Mouse (Mus musculus): ENCODE results near the gene Mapk8ip3.

Gene Mapk8ip3

DNA sequence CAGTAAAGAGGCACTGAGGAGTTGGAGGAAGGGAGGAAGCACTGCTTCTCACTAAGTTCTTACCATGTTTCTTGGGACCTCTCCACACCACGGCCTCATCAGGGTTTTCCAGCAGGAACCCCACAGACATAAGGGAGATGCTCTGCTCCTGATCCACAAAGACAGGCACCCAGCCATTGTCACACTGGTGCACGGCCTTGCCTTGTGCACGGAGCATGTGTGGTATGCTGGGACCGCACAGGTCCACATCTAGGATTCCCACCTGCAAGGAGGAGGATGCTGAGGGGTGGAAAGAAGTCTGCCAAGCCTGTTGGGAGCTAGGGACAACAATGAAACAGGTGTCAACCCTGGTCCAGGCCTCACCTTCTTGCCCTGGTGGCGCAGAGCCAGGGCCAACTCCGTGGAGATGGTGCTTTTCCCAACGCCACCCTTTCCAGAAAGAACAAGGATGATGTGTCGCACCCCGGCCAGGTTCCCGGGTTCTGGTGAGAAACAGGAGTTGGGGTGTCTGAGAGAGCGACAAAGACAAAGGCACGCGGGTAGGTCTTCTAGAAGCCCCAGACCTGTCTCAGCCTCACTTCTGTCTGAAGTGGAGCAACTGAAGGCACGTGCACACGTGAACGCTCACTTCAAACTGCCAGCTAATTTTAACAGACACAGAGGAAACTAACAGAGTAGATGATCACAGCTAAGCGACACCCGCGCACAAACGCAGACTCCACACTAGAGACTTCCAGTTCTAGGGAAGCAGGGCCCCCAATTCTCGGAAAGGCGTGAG lies 51.2 kb downstream of the Mapk8ip3 start:
- no peak for DNase-seq (ENCODE audit: low spot score in 2 of 2)

DNA sequence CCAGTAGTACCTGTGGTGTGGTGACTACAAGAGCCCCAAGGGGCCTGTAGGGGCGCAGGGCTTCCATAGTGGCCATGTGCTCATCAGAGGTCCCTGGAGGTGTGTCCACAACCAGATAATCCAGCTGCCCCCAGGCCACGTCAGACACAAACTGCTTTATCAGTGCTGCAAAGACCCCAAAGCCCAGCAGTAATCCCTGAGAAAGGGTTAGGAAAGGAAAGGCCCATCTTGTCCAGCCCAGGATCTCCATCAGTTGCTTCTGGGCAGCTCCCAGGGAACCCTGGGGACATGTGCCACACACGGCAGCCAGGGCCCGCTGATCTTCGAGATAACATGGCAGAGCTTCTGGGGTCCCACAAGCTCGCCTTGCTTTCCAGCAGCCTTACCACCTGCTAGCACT lies 52.4 kb downstream of the Mapk8ip3 start:
- no peak for DNase-seq (ENCODE audit: low spot score in 2 of 2)

DNA sequence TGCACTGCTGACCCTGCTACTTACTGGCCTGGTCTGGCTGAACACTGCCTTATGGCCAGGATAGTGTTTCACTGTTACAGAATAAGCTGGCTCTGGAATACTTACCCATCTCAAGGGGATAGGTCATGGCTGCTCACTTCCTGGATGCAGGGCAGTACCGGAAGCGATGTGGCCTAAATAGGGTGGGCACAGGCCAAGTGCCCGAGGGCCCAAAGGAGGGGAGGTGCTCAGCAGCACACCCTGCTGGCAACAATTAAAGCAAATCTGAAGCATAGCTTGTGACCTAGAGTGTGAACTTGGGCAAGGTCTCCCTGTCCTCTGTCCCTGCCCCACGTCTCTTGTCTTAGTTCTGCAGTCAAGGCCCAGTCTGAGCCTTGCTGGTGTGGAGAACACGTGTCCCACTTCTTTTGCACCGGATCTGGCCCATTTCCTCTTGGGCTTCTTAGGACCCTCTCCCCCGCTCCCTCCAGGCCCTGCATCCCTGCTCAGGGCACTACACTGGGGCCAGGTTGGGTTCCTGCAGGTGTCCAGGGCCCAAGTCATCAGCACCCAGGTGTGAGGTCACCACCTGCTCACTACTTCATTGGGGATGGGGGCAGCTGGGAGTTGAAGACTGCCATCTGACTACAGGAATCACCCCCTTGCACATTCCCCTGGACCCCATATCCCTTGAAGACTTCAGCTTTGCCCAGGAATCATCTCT lies 54.9 kb downstream of the Mapk8ip3 start:
- DNase-seq (ENCODE audit: low spot score in 2 of 2): no peak

DNA sequence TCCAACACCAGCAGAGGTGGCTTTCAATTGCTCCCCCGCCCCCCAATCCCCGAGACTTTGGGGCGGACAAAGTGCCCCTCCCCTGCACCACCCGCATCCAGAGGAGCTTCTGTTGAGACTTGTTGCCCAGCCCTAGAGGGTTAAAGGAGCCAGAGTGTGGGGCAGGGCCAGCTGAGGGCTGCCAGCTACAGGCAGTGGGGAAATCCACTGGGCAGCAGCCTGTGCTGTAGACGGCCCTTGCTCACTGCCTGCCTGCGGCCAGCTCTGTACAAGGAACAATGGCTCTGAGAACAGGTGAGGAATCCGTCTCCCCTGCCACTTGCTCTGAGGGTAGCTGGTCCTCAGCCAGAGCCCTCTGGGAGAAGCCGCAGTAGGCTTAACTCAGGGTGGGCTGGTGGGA lies 58.2 kb downstream of the Mapk8ip3 start:
- no peak for DNase-seq (ENCODE audit: low spot score in 2 of 2)

DNA sequence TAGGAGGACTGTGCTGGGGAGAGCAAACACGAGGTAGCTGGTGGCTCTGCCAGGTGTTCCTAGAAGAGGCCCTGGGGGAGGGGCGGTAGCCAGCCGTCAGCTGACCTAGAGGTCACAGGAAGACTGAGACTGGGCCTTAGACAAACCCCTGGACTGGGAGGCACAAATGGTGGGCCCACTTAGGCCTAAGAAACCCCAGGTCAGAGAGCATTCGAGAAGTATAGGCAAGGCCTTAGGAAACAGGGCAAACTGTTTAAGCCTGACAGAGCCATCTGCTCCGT lies 58.7 kb downstream of the Mapk8ip3 start:
- no peak for DNase-seq (ENCODE audit: low spot score in 2 of 2)

DNA sequence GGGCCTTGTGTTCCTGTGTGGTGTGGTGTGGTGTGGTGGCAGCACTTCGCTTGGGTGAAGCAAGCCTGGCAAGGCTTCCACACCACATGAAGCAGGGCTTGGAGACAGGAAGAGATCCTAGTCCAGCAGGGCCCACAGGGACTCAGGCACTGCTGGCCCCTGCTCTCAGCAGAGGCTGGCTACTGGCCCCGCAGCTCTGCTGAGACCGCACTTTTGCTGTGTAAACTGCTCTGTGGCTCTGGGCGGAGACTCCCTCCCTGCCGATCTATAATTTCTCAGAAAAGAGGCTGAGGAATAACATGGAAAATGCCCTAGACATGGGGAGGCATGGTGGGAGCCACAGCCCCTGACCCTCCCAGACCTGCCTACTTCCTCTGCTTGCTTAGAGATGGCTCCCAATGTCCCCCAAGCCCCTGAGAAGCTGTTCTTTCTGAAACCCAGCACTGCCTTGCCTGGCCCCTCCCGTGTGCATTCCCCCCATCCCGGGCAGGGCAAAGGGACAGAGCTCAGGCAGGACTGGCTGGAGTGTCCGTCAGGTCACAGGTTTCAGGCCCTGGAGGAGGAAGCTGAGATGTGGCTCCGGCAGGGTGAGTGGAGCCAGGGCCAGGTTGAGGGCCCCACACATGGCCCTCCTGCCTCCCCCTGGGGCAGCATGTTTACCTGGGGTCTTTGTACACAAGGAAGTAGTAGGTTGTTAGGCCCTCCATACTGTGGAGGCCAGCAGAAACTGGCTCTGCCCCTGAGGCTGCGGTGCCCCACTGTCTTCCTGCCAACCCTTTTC lies 59.3 kb downstream of the Mapk8ip3 start:
- DNase-seq (ENCODE audit: low spot score in 2 of 2): no peak

DNA sequence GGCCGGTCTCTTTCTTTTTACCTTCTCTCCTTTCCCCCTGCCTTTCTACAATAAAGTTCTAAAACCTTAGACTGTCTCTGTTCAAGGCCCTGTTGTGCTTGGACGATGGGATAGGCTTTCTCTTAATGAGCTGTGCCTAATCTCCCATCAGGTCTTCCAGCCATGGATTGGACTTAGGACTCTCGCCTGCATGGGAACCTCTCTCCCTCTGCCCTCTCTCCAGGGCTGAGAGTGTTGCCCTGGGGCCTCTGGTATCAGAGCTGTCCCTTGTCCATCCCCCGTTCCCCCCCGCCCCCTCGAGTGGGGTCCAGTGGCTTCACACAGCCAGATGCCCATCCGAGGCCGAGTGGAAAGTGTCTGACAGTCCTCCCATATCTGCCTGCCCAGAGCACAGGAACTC lies 61.8 kb downstream of the Mapk8ip3 start:
- DNase-seq (ENCODE audit: low spot score in 2 of 2): no peak

DNA sequence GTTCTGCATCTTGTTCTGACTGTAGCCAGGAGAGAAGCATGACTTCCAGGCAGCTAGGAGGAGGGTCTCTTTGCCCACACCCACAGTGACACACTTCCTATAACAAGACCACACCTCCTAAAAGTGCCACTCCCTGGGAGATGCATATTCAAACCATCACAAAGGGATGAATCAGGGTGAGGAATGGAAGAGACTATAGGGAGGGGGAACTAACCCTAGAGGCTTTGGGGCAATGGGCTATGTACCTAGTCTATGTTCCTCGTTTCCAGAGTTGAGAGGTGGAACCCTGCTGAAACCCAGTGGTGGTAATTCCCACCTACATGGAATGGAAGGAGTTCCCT lies 62.4 kb downstream of the Mapk8ip3 start:
- DNase-seq (ENCODE audit: low spot score in 2 of 2): no peak

DNA sequence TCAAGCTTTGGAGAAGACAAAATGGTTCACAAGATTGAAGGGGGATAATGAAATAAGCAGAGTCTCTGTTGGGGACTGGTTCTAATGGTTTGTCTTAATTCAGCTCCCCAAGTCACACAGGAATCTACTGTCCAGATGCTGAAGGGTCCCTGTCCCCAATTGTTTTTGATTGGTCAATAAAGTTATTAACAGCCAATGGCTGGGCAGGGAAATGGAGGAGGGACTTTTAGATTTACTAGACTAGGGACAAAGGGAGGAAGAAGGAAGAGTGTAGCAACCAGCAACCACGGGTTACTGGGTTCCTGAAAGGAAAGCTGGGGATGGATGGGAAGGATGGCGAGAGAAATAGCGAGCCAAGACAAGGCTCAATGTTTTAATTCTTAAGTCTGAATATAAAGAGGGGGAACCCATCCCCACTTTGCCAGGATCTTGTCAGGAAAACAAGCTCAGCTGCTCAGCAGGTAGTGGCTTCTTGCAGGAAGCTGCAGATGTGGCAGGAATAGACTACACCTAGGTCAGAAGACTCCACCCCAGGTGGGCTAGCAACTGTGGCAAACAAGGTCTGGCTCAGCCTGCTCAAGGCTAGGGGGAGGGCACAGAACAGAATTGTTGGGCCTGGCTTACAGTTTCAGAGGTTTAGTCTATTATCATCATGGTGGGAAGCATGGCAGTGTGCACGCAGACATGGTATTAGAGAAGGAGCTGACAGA lies 62.9 kb downstream of the Mapk8ip3 start:
- no peak for DNase-seq (ENCODE audit: low spot score in 2 of 2)

DNA sequence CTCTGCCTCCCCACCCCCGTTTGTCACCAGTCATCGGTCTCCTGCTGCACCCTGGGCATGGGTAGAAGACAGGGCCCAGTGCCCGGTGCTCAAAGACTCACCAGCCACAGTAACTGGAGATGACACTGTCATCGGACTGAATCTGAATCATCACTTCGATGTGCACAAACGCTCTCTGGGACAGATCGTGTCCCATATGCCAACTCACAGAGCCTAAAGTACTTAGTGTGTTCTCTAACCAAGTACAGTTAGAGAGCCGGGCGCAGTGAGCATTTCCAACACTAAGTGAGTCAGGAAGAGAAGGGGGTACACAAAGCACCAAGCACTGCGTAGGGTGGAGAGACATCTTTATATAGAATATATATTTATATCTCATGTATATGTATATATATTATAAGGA lies 68.9 kb downstream of the Mapk8ip3 start:
- no peak for DNase-seq (ENCODE audit: low spot score in 2 of 2)

DNA sequence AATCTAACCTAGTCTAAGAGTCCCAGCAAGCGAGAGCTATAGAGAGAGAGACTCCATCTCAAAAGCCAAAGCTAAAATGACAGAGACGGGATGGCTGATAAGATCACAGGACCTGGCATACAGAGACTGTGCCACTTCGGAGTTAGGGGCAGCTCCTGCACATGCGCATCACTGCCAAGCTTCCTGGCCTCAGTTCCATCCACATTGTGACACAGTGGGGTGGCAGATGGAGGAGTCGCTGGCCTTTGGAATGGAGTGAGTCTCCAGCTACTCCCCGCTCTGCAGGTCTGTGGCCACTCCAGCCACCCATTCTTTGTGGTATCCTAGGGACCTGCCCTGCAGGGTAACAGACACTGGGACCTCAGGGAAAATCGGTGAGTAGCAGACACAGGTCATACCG lies 71.0 kb downstream of the Mapk8ip3 start, which contains the start of gene Igfals:
Gene Igfals (plus strand): TSS at position 222 of the 400 bp plus-strand sequence.
- DNase-seq (ENCODE audit: low spot score in 2 of 2): no peak

DNA sequence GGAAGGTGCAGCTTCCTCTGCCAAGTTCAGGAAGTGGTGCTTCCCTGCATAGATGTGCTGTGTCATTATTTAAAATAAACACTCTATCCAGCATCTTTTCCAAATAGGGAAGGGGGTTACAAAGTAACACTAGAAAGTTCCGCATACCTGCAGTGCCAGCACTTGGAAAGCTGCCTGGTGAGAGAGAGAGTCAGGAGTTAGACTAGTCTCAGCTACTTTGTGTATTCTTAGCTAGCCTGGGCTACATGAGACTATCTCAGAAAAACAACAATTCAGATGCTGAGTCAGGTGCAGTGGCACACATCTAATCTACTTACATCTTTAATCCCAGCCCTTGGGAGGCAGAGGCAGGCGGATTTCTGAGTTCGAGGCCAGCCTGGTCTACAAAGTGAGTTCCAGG lies 75.0 kb downstream of the Mapk8ip3 start:
- DNase-seq (ENCODE audit: low spot score in 2 of 2): no peak

DNA sequence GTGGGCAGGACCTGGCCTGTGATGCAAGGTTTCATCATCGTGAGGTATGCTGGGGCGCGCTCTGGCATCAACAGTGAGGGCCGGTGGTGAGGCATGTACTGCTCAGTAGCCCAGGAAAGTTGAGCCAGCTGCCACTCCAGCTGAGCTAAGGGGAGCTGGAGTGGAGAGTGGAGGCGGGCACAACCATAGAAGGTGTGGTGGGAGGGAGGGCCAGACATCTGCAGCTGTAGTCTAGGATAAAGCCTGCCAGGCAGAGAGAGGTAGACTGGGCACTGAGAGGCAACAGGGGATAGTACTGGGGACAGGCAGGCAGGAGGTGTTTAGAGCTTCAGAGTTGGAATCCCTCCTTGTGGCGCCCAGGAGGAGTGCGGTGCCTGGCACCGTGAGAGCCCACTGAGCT lies 76.7 kb downstream of the Mapk8ip3 start:
- DNase-seq (ENCODE audit: low spot score in 2 of 2): peak; percentile 74 to 81

DNA sequence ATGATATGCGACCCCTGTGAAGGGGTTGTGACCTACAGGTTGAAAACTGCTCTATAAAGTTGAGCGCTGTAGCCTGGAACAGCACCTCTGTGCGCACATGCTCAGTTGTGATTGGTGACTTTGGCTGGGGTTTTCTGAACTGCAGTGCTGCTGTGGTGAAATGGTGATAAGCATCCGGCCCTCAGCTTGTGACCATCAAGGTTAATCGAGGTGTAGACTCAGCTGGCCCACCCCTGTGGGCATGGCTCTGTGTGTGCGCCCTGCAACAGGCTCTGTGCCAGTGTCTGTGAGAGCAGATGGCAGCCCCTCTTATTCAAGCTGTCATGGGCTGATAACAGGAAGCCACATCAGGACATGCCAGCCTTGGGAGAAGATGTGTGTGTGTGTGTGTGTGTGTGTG lies 77.8 kb downstream of the Mapk8ip3 start:
- DNase-seq (ENCODE audit: low spot score in 2 of 2): peak; percentile 84

DNA sequence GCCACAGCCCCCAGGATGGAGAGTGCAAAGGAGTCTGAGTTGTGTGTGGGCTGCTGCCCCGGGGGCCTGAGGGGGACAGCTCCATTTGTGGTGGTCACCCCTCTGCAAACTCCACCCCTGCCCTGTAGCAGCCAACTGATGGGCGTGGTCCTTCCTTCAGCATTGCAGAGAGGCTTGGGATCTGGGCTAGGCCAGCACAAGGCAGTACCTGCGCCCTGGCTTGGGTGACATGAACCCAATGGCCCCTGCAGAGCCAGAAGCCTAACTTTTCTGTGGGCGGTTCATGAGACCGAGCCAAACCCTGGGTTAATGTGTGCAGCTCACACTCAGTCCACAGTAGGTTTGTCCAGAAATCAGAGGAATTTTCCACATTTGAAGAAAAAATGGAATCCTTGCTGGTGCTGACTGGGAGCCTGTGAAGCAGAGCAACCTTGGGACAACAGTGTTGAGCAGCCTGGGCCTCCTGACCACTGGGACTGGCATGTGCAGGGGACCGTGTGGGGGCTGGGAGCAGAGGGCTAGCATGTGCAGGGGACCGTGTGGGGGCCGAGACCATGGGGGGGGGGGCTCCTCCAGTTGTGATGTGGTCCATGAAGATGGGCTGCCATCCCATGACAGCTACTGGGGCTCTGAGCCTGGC lies 78.8 kb downstream of the Mapk8ip3 start:
- DNase-seq (ENCODE audit: low spot score in 2 of 2): peak; percentile 62 to 73

DNA sequence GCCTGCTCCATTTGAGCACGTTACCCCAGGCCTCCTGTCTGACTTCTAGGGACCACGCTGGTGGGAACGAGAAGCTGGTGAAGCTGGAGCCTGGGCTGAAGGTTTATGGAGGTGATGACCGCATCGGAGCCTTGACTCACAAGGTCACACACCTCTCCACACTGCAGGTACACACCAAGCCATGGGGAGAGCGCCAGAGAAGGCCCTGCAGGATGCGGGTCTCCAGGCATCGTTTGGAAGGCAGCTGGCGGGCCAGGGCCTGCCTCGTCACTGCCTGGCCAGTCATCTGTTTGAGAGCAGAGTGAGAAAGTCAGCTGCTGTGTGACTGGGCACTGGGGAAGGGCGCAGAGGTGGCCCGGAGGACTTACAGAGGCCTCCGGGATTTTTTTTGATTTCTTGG lies 80.2 kb downstream of the Mapk8ip3 start:
- DNase-seq (ENCODE audit: low spot score in 2 of 2): peak in 1 of 2 experiments; percentile 59

DNA sequence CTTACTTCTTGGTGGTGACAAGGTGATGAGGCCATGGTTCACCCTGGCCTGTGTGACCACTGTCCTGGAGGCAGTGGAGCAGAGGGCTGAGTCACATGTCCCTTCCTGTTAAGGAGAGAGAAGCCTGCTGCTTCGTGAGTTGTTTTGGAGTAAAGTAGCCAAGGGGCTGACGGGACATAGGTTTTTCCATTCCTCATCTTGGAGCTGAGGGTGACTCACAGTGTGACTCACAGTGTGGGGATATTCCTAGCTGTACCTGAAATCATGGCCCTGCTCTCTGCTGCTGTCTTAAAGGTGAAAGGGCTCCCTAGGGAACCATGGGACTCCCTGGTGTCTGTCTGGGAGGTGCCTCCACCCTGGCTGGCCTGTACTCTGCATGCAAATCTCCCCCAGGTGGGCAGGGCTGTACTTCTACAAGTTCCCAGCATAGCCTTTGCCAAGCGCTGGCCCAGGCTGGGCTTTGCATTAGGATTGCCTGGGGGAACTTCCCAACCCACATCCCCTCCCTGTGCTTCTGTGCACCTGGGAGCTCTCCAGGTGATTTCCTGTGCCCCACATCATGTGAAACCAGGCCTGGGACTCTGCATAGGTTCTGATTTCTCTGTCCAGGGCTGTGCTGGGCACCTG lies 80.8 kb downstream of the Mapk8ip3 start:
- DNase-seq (ENCODE audit: low spot score in 2 of 2): no peak

DNA sequence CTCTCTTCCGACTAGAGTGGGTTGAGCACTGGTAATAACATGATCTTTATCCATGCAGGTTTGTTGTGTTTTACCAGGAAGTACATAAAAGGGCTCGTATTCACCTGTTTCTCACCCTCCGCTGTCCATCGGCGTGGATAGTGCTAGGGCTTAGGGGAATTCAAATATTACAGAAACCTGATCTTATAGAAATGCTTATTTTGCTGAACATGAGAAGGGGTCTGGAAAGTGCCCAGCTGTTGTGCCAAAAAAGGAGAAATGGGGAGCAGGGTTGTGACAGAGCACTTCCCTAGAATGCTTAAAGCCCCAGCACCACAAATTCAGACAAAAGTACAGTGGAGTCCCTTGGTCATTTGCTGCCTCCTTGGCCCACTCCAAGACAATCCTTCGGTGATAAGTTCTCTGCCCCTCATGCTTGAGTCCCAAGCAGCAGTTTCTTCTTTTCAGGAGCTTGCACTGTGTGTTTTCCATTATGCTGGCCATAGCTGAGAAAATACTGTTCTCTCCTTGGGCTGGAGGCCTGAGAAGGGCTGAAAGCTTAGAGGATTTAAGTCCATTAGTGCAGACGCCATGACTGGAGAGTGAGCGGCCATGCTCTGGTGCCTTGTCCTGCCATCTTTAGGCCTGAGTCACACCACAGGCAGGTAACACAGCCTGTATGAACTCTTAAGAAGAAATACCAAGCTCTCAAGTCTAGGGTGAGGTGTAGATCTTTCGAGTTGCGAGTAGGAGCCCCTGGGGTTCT lies 85.2 kb downstream of the Mapk8ip3 start:
- peak in 1 of 2 experiments; percentile 58 for DNase-seq (ENCODE audit: low spot score in 2 of 2)

DNA sequence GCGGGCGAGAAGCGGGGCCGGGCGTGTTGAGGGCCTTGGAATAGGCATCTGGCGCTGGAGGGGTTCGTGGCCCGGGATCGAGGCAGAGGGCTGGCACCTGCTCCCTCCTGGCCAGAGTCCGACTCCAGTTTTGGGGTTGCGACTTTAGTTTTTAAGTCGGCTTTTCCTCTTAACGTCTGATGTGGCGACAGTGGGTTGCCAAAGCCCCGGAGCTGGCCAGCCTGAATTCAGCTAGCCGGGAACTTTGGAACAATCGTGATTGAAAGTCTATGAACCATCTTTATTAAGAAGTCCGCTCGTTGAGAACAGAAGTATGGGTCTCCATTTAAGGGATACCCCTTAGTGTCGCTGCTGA lies 86.0 kb downstream of the Mapk8ip3 start:
- DNase-seq (ENCODE audit: low spot score in 2 of 2): no peak

DNA sequence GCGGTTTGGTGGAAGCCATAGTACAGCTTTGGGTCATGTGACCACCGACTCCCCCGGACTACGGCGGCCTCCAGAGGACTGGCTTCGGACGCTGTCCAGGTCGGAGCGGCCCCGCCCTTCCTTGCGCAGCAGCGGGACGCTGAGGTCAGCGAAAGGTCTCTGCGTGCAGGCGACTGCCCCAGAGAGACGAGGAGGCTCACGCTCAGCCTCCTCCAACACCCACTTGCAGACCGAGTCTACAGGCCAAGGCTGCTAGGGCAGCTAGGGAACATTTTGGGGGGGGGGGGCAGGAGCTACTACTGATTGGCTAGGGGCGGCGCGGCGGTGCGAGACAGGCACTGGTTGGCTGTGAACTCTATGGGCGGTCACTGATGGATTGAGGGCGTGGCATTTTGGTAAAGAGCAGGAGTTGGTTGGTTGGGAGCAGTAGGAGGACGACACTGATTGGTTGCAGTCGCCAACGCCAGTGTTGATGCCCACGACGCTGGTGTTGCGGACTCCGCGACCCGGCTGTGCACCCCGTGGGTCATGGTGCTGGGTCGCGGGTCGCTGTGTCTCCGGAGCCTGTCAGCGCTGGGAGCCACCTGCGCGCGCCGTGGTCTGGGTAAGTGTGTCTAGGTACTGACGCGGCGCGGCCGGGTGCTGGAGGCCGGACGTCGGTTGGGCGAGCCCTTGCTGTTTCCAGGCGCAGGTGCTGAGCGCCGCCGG lies 86.6 kb downstream of the Mapk8ip3 start, which contains the start of gene Fahd1:
Gene Fahd1 (minus strand): TSS at position 300 of the 708 bp plus-strand sequence.
- DNase-seq (ENCODE audit: low spot score in 2 of 2): peak; percentile 94 to 95
